Mouse (Mus musculus) lung, postnatal 0 days (tissue): ENCODE measurements around the gene Zbtb8a.

Experiments used
- CTCF ChIP-seq: IDR thresholded peaks from 2 replicates; pipeline ENCODE4 v1.5.1; 2016; ENCODE audit warnings: antibody characterized with exemption, mild to moderate bottlenecking
- EP300 ChIP-seq: IDR thresholded peaks from 2 replicates; pipeline ENCODE4 v1.6.1; 2016; ENCODE audit warnings: antibody characterized with exemption, mild to moderate bottlenecking, control low read depth

- TF ChIP-seq CTCF (no peak), EP300 (no peak)
These were observed 35.2 kb downstream of the Zbtb8a start for GRCm38 (mm10) chr4:129342705-129343104.
